Mouse (Mus musculus): ENCODE results near the gene Spsb1.

The Spsb1 gene

GRCm38 (mm10) chr4:149912451-149912850 lies 42.4 kb downstream of the Spsb1 start:
- DNase-seq (ENCODE audit: low read depth): no peak

GRCm38 (mm10) chr4:149910558-149910957 lies 44.3 kb downstream of the Spsb1 start:
- DNase-seq (ENCODE audit: low read depth): no peak

- DNase-seq (ENCODE audit: low read depth): no peak
Observed at GRCm38 (mm10) chr4:149909551-149909950, 45.3 kb downstream of the Spsb1 start.

GRCm38 (mm10) chr4:149908923-149909322 lies 45.9 kb downstream of the Spsb1 start:
- no peak for DNase-seq (ENCODE audit: low read depth)

- DNase-seq (ENCODE audit: low read depth): no peak
Observed at GRCm38 (mm10) chr4:149907656-149908055, 47.2 kb downstream of the Spsb1 start.

- DNase-seq (ENCODE audit: low read depth): no peak
Observed at GRCm38 (mm10) chr4:149906921-149907320, 47.9 kb downstream of the Spsb1 start.

- no peak for DNase-seq (ENCODE audit: low read depth)
Observed at GRCm38 (mm10) chr4:149905302-149905974, 49.4 kb downstream of the Spsb1 start.

- DNase-seq (ENCODE audit: low read depth): no peak
Observed at GRCm38 (mm10) chr4:149903026-149903425, 51.8 kb downstream of the Spsb1 start.

GRCm38 (mm10) chr4:149901349-149901782 lies 53.5 kb downstream of the Spsb1 start:
- DNase-seq (ENCODE audit: low read depth): no peak

- no peak for DNase-seq (ENCODE audit: low read depth)
Observed at GRCm38 (mm10) chr4:149897661-149898260, 57.1 kb downstream of the Spsb1 start.

- DNase-seq (ENCODE audit: low read depth): no peak
Observed at GRCm38 (mm10) chr4:149896024-149896538, 58.8 kb downstream of the Spsb1 start.

GRCm38 (mm10) chr4:149895226-149895625 lies 59.6 kb downstream of the Spsb1 start:
- no peak for DNase-seq (ENCODE audit: low read depth)

GRCm38 (mm10) chr4:149894300-149894699 lies 60.5 kb downstream of the Spsb1 start:
- DNase-seq (ENCODE audit: low read depth): no peak

- DNase-seq (ENCODE audit: low read depth): peak; percentile 85
Observed at GRCm38 (mm10) chr4:149893611-149894151, 61.2 kb downstream of the Spsb1 start.

GRCm38 (mm10) chr4:149891172-149891960 lies 63.5 kb downstream of the Spsb1 start:
- no peak for DNase-seq (ENCODE audit: low read depth)

GRCm38 (mm10) chr4:149890551-149890950 lies 64.3 kb downstream of the Spsb1 start:
- peak; percentile 93 for DNase-seq (ENCODE audit: low read depth)

GRCm38 (mm10) chr4:149889851-149890250 lies 65.0 kb downstream of the Spsb1 start:
- peak; percentile 94 for DNase-seq (ENCODE audit: low read depth)

GRCm38 (mm10) chr4:149888736-149889470 lies 65.9 kb downstream of the Spsb1 start:
- no peak for DNase-seq (ENCODE audit: low read depth)

GRCm38 (mm10) chr4:149888156-149888555 lies 66.7 kb downstream of the Spsb1 start:
- no peak for DNase-seq (ENCODE audit: low read depth)

GRCm38 (mm10) chr4:149886298-149887271 lies 68.3 kb downstream of the Spsb1 start:
- no peak for DNase-seq (ENCODE audit: low read depth)

All from fibroblast of lung, adult 2 months (primary cell).